Mouse (Mus musculus): ENCODE results near the gene Rab40c. TPM values are rescaled to one million over a fixed set of nuclear protein-coding genes. Genes with fewer than 3 reads are reported as not detected.
A peak's percentile ranks its signal among the peaks of the same experiment; 100 is the strongest.

Rab40c gene
- polyA plus RNA-seq, 1 experiment from 2014 or later: 20.2 TPM

DNA sequence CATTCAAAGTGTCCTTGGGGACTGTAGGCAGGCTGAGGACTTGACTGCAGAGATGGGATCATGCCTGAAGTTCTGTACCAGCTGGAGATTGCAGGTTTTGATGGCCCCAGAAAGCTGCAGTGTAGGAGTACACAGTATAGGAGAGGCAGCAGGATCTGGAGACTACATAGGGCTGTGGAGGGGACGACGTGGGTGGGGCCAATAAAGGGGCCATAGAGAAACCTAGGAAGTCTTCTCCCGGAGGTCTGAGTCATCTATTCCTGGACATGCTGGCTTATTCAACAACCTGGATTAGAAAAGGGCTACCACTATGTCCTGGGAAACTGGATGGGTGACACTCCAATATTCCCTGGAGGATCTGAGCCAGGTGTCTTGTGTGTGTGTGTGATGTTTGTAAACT is 36.2 kb upstream of the Rab40c start:
- H3K27ac ChIP-seq (replicated peaks): no peak overlapping the region
- TF ChIP-seq CTCF (IDR thresholded peaks at IDR 0.05; ENCODE audit: low read depth) (no peak), EP300 (optimal IDR thresholded peaks at IDR 0.05) (no peak)
- DNase-seq (ENCODE audit: low spot score) (no peak), ATAC-seq (ENCODE audit: low FRiP score, low TSS enrichment) (no peak)
- H3K9me3 ChIP-seq (ENCODE audit: control insufficient read depth, low read length): no peaks in the 10 kb centered on the region
- WGBS: 44% methylated on average over 3 of the region's 3 CpGs
- H3K4me2 ChIP-seq (replicated peaks; ENCODE audit: low read depth): no peak overlapping the region
- H3K27me3 ChIP-seq (ENCODE audit: control insufficient read depth, insufficient read depth, low read length): 0 out of 2 replicates have a peak, but pooled peaks cover 4% of the 10 kb centered on the region
- H3K4me1 ChIP-seq (replicated peaks; ENCODE audit: control insufficient read depth, insufficient read depth): no peaks in the 10 kb centered on the region
- peaks cover 4% of the 10 kb centered on the region; the same call in 1 of the 2 replicates for H3K36me3 ChIP-seq (ENCODE audit: control insufficient read depth, insufficient read depth, low read length)
- H3K4me3 ChIP-seq (ENCODE audit: low read depth, low read length): no peak overlapping the region
- H3K9ac ChIP-seq (ENCODE audit: low read length): no peak overlapping the region

DNA sequence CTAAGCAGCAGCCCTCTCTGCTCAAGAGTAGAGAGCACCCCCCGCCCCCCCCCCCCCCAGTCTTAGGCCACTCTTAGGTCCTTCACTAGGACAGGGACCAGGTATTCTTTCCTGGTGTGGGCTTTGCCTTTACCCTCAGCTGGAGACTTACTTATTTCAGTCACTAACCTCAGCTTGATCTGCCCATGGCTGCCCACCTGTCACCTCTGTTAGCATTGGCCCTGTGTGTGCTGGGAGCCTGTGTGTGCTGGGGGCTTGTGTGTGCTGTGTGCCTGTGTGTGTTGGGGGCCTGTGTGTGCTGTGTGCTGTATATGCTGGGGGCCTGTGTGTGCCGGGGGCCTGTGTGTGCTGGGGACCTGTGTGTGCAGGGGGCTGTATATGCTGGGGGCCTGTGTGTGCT is 35.1 kb upstream of the Rab40c start:
- TF ChIP-seq CTCF (IDR thresholded peaks at IDR 0.05; ENCODE audit: low read depth) (no peak), EP300 (optimal IDR thresholded peaks at IDR 0.05) (no peak)
- 90% methylated on average over 2 of the region's 2 CpGs for WGBS
- ATAC-seq (ENCODE audit: low FRiP score, low TSS enrichment) (no peak), DNase-seq (ENCODE audit: low spot score) (no peak)
- Histone ChIP-seq H3K9ac (ENCODE audit: low read length) (no peak overlapping the region), H3K4me1 (replicated peaks; ENCODE audit: control insufficient read depth, insufficient read depth) (no peaks in the 10 kb centered on the region), H3K4me2 (replicated peaks; ENCODE audit: low read depth) (no peak overlapping the region), H3K27ac (replicated peaks) (no peak overlapping the region), H3K4me3 (ENCODE audit: low read depth, low read length) (no peak overlapping the region), H3K9me3 (ENCODE audit: control insufficient read depth, low read length) (no peaks in the 10 kb centered on the region), H3K36me3 (ENCODE audit: control insufficient read depth, insufficient read depth, low read length) (no peaks in the 10 kb centered on the region; the same call in 1 of the 2 replicates), H3K27me3 (ENCODE audit: control insufficient read depth, insufficient read depth, low read length) (0 out of 2 replicates have a peak, but pooled peaks cover 4% of the 10 kb centered on the region)

DNA sequence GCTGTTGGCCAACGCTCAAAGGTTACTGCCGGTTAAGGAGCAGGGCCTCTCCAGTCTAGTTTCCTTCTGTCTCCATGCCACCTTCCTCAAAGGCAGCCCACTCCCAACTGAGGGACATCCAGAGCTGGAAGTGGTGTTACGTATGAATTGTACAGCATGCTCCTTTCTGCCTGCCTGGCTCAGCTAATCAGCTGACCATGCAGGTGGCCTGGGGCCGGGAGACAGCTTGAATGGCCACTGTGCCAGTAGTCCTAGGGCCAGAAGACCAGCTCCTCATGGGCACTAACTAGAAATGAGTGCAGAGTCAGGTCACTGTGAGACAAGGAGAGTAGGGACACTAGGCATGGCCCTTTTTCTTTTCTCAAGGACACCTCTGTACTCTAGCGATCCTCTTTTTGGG is 33.6 kb upstream of the Rab40c start:
- H3K4me3 ChIP-seq (ENCODE audit: low read depth, low read length): no peak overlapping the region
- H3K9me3 ChIP-seq (ENCODE audit: control insufficient read depth, low read length): no peaks in the 10 kb centered on the region
- ATAC-seq (ENCODE audit: low FRiP score, low TSS enrichment) (no peak), DNase-seq (ENCODE audit: low spot score) (no peak)
- TF ChIP-seq CTCF (IDR thresholded peaks at IDR 0.05; ENCODE audit: low read depth) (no peak), EP300 (optimal IDR thresholded peaks at IDR 0.05) (no peak)
- WGBS: 76% methylated on average over 5 of the region's 5 CpGs
- no peaks in the 10 kb centered on the region for H3K36me3 ChIP-seq (ENCODE audit: control insufficient read depth, insufficient read depth, low read length)
- H3K27me3 ChIP-seq (ENCODE audit: control insufficient read depth, insufficient read depth, low read length): 0 out of 2 replicates have a peak, but pooled peaks cover 4% of the 10 kb centered on the region
- no peak overlapping the region for H3K9ac ChIP-seq (ENCODE audit: low read length)
- H3K4me2 ChIP-seq (replicated peaks; ENCODE audit: low read depth): no peak overlapping the region
- no peaks in the 10 kb centered on the region for H3K4me1 ChIP-seq (replicated peaks; ENCODE audit: control insufficient read depth, insufficient read depth)
- no peak overlapping the region for H3K27ac ChIP-seq (replicated peaks)

DNA sequence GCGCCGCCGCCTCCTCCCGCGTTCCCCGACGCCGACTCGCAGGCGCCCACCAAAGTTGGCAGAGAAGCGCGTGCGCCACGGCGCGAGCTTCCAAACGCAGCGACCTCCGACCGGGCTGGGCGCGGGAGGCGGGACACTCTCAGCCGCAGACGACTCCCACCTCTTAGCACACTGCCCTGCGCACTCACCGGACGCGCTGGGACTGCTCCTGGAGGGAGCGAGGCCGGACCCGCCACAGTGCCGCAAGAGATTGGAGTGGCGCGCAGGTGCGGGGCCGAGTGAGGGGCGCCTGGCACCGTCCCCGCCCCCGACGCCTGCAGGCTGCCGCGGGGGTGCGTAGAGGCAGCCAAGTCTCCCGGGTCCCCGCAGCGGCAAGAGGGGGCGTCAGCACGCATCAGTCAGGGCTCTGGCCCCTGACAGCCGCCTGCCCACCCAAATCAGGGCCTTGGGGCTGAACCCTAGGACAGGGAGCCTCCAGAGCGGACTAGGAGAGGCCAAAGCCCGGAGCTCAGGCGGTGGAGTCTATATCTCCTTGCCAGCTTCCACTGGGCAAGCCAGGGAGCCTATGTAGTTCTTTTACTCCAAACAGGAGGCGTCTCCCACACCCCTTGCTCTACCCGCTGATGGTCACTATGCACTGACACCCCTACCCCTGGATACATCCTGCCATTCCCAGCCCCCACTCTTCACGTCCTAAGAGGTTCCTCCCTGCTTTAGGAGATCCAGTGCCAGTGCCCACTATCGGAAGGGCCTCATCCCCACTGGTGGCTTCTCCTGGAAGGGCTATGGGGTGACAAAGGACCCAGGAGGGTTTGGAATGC is 32.5 kb upstream of the Rab40c start, which contains the start of gene A930017K11Rik:
Gene A930017K11Rik, minus strand, starts transcription at position 763 of the 821 bp plus-strand sequence.
- ATAC-seq (ENCODE audit: low FRiP score, low TSS enrichment) (no peak), DNase-seq (ENCODE audit: low spot score) (peak; percentile 36)

DNA sequence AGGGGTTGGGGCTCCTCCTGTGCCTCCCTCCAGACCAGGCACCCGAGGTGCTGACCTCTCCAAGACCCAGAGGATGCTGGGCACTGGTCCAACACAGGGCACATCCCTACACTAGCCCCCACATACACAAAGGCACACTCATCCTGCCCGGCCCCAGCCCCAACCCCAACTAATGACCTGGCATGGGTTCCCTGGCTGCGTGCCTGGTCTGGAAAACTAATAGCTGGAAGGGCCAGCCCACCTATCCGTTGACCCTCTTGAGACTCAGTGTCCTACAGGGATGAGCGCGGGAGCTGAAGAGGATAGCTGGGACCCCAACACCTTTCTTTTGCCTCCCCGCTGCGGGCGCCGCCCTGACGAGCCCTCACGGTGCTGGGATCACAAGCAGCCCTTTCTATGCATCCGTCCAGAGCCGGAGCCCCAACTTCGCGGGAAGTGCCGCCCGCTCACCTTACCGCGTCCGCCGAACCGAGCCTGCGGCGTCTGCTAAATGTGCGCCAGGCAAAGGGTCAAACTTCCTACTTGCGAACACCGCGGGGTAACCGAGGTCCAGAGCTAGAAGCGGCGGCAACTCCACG is 31.8 kb upstream of the Rab40c start:
- Histone ChIP-seq H3K36me3 (ENCODE audit: control insufficient read depth, insufficient read depth, low read length) (no peaks in the 10 kb centered on the region), H3K4me1 (replicated peaks; ENCODE audit: control insufficient read depth, insufficient read depth) (no peaks in the 10 kb centered on the region), H3K4me2 (replicated peaks; ENCODE audit: low read depth) (peak overlapping the region; percentile 69), H3K9me3 (ENCODE audit: control insufficient read depth, low read length) (no peaks in the 10 kb centered on the region), H3K27me3 (ENCODE audit: control insufficient read depth, insufficient read depth, low read length) (0 out of 2 replicates have a peak, but pooled peaks cover 4% of the 10 kb centered on the region), H3K9ac (ENCODE audit: low read length) (peak overlapping the region; percentile 18; the same call in 1 of the 2 replicates), H3K27ac (replicated peaks) (no peak overlapping the region), H3K4me3 (ENCODE audit: low read depth, low read length) (peak overlapping the region; percentile 36)
- TF ChIP-seq EP300 (optimal IDR thresholded peaks at IDR 0.05): no peak
- no peak for TF ChIP-seq CTCF (IDR thresholded peaks at IDR 0.05; ENCODE audit: low read depth)
- under 1% methylated on average over 33 of the region's 33 CpGs for WGBS
- ATAC-seq (ENCODE audit: low FRiP score, low TSS enrichment) (peak; percentile 24; the same call in 1 of the 2 replicates), DNase-seq (ENCODE audit: low spot score) (peak; percentile 24)

More for the DNA sequence above, 32.5 kb upstream of the Rab40c start, which contains the start of gene A930017K11Rik:
- Histone ChIP-seq H3K36me3 (ENCODE audit: control insufficient read depth, insufficient read depth, low read length) (no peaks in the 10 kb centered on the region), H3K27ac (replicated peaks) (no peak within 1 kb of the TSS), H3K9ac (ENCODE audit: low read length) (peak within 1 kb of the TSS; percentile 18; the same call in 1 of the 2 replicates), H3K4me2 (replicated peaks; ENCODE audit: low read depth) (peak within 1 kb of the TSS; percentile 69), H3K4me3 (ENCODE audit: low read depth, low read length) (peak within 1 kb of the TSS; percentile 36), H3K27me3 (ENCODE audit: control insufficient read depth, insufficient read depth, low read length) (0 out of 2 replicates have a peak, but pooled peaks cover 4% of the 10 kb centered on the region), H3K4me1 (replicated peaks; ENCODE audit: control insufficient read depth, insufficient read depth) (no peaks in the 10 kb centered on the region), H3K9me3 (ENCODE audit: control insufficient read depth, low read length) (no peaks in the 10 kb centered on the region)
- TF ChIP-seq CTCF (IDR thresholded peaks at IDR 0.05; ENCODE audit: low read depth): no peak
- no peak for TF ChIP-seq EP300 (optimal IDR thresholded peaks at IDR 0.05)
- 1% methylated on average over 56 of the region's 58 CpGs for WGBS

Measured in stomach, postnatal 0 days (tissue).